Mouse (Mus musculus) spleen, adult 2 months (tissue): ENCODE data around the gene Exosc5. TPM values are rescaled to one million over a fixed set of nuclear protein-coding genes. Genes with fewer than 3 reads are reported as not detected.

Experiments
- DNase-seq, 2 experiments: peaks; one replicate each; pipeline versions ENCODE4 v3.0.0 to v3.0.0-alpha.2; 2012 to 2021; ENCODE audit warnings: low spot score in 2 of 2, low read depth in 1 of 2
- H3K27ac ChIP-seq: fragments of 200-500 bp; 2 replicates; pipeline ENCODE4 v1.5.1; 2012; ENCODE audit warnings: low read length, inconsistent platforms; ENCODE audit not compliant: insufficient read depth
- H3K27me3 ChIP-seq: fragments of 200-500 bp; 2 replicates; pipeline ENCODE4 v1.6.1; 2012; ENCODE audit warnings: mild to moderate bottlenecking, moderate library complexity, low read length, inconsistent platforms; ENCODE audit not compliant: control insufficient read depth, insufficient read depth
- H3K36me3 ChIP-seq: fragments of 200-500 bp; 2 replicates; pipeline ENCODE4 v1.6.1; 2012; ENCODE audit warnings: mild to moderate bottlenecking, low read length, inconsistent platforms; ENCODE audit not compliant: control insufficient read depth, insufficient read depth
- H3K4me1 ChIP-seq: fragments of 200-500 bp; 2 replicates; pipeline ENCODE4 v1.6.1; 2011; ENCODE audit warnings: inconsistent platforms; ENCODE audit not compliant: control insufficient read depth, insufficient read depth, insufficient read length
- H3K4me3 ChIP-seq: fragments of 200-500 bp; 2 replicates; pipeline ENCODE4 v1.5.1; 2011; ENCODE audit warnings: mild to moderate bottlenecking, inconsistent platforms; ENCODE audit not compliant: insufficient read depth, insufficient read length; ENCODE audit errors: extremely low read depth
- CTCF ChIP-seq: fragments of 200-500 bp; IDR thresholded peaks from 2 replicates; pipeline ENCODE4 v1.5.1; 2011; ENCODE audit warnings: mild to moderate bottlenecking, inconsistent platforms; ENCODE audit not compliant: insufficient read depth, insufficient read length, insufficient replicate concordance; ENCODE audit errors: extremely low read depth
- POLR2A ChIP-seq: fragments of 200-500 bp; IDR thresholded peaks from 2 replicates; pipeline ENCODE4 v1.6.1; 2011; ENCODE audit warnings: low read depth, low read length, inconsistent platforms
- WGBS: fragments of 180-500 bp; shearing (Covaris S2); methylation state at CpG from one replicate; pipeline ENCODE4 v1.1.7; 2018; 5-methylcytosine and 5-hydroxymethylcytosine counted together
- polyA plus RNA-seq: library from polyadenylated mRNA; depleted of rRNA; stranded (reverse); fragments of >200 nt; gene quantifications from 2 replicates; pipeline ENCODE4 v1.2.3, GENCODE M21; 2012; rRNA removed

Gene Exosc5
- polyA plus RNA-seq, result 79.5 and 111 TPM in 2 replicates

DNA sequence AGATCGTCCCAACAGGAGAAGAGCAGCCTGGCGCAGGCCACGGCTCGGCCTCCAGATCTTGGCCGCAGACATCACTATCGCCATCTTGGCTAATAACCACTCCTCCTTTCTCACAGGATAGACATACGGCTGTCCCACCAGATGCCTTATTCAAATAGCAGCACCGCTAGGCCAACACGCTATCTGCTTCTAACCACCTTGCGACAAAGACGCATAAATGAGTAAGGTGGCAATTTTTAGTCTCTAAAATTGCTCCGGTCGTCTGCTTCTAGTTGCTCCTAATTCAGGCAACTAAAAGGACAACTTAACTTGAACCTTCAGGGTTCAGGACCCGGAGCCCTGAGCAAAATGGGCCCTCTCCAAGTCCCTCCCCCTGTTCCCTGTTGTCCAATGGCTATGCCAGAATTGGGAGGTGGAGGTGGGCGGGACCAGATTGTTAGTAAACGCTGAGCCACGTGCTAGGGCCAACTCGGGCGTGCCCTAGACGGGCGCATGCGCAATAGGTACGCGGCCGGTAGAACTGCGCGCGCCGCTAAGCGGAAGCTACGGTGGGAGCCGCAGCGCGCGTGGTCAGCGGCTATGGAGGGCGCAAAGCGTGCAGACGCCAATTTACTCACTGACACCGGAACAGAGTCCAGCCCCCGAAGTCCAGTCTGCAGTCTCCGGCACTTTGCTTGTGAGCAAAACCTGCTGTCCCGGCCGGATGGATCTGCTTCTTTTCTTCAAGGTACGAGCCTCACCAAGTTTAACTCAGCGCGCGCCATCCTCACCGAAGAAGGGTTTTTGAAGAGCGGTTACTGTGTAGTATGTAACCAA, at the start of gene Exosc5, which contains the start of gene Bckdha:
Exosc5 (plus strand) TSS at position 508 of the 816 bp plus-strand sequence.
Bckdha (minus strand) TSS at position 325 of the 816 bp plus-strand sequence.
- Histone ChIP-seq H3K36me3 (peaks cover 6% of the 10 kb centered on the region), H3K4me1 (peaks cover 4% of the 10 kb centered on the region; the same call in 1 of the 2 replicates), H3K27ac (peak within 1 kb of the TSS; percentile 79), H3K27me3 (no peaks in the 10 kb centered on the region), H3K4me3 (peak within 1 kb of the TSS; percentile 92)
- TF ChIP-seq CTCF, result no peak
- TF ChIP-seq POLR2A, result peak; percentile 48; the same call in 1 of the 2 replicates
- DNase-seq, result peak; percentile 99 to 100
- under 1% methylated on average over 50 of the region's 50 CpGs for WGBS

DNA sequence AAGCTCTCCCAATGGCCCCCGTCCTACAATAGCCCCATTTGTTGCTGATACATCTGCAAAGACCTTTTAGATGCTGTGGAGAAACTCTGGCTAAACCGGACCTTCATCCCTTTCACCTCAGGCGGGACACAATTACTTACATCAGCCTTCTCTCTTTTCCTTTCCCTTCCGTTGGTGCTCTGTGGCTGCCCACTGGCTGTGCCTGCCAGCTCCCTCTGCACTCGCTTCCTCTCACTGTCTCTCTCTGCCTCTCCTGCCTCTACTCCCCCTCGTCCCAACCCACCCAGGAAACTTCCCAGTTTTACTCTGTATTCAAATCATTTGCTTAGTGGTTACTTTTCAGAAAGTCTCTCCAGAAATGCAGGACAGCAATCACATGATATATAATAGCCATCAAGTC, 48.9 kb upstream of the Exosc5 start:
- Histone ChIP-seq H3K27ac (no peak overlapping the region), H3K4me3 (no peak overlapping the region), H3K27me3 (no peaks in the 10 kb centered on the region), H3K4me1 (peaks cover 8% of the 10 kb centered on the region), H3K36me3 (no peaks in the 10 kb centered on the region)
- WGBS, result 44% methylated on average over 6 of the region's 6 CpGs
- DNase-seq, result peak in 1 of 2 experiments; percentile 2
- no peak for TF ChIP-seq POLR2A
- TF ChIP-seq CTCF, result no peak

DNA sequence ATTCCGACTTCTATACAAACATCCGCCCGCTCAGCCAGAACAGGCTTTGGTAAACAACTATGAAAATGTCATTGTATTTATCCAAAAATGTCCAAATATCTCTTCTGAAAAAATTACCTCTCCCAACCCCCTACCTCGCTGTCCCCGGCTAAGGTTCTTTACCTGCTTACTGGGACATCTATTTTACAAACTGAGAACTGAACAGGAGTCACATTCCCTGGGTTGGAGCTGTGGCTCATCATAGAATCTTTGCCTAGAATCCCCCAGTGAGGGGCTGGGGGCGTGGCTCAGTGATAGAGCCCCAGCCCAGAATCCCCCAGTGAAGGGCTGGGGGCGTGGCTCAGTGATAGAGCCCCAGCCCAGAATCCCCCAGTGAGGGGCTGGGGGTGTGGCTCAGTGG, 47.5 kb upstream of the Exosc5 start:
- no peaks in the 10 kb centered on the region for H3K27me3 ChIP-seq
- no peak for DNase-seq
- H3K4me3 ChIP-seq, result no peak overlapping the region
- TF ChIP-seq CTCF (no peak), POLR2A (no peak)
- H3K4me1 ChIP-seq, result peaks cover 8% of the 10 kb centered on the region
- H3K36me3 ChIP-seq, result no peaks in the 10 kb centered on the region
- no peak overlapping the region for H3K27ac ChIP-seq
- WGBS, result 81% methylated on average over 7 of the region's 7 CpGs

DNA sequence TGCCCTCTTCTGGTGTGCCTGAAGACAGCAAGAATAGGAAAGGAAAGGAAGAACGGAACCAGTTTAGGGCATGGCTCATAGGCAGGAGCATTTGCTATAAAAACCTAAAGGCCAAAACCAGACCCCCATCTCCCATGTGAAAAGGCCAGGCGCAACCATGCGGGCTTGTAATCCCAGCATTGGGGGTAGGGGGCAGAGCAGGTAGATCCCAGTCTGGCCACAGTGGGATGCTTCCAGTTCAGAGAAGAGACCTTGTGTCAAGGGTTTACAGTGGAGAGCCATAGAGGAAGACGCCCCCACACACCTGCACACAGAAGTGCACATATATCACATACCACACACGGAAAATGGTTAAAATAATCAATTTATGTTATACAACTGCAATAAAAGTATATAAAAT, 44.9 kb upstream of the Exosc5 start:
- no peak for DNase-seq
- TF ChIP-seq POLR2A (no peak), CTCF (no peak)
- Histone ChIP-seq H3K36me3 (no peaks in the 10 kb centered on the region), H3K4me3 (no peak overlapping the region), H3K4me1 (no peaks in the 10 kb centered on the region), H3K27ac (no peak overlapping the region), H3K27me3 (no peaks in the 10 kb centered on the region)
- 95% methylated on average over 5 of the region's 5 CpGs for WGBS

GRCm38 (mm10) chr7:25614831-25615705, 43.9 kb upstream of the Exosc5 start:
- no peaks in the 10 kb centered on the region for H3K36me3 ChIP-seq
- no peak overlapping the region for H3K27ac ChIP-seq
- peak in 1 of 2 experiments; percentile 3 for DNase-seq
- TF ChIP-seq POLR2A, result no peak
- TF ChIP-seq CTCF, result no peak
- no peak overlapping the region for H3K4me3 ChIP-seq
- WGBS, result 90% methylated on average over 21 of the region's 21 CpGs
- peaks cover 3% of the 10 kb centered on the region; the same call in 1 of the 2 replicates for H3K4me1 ChIP-seq
- H3K27me3 ChIP-seq, result no peaks in the 10 kb centered on the region

- no peaks in the 10 kb centered on the region for H3K27me3 ChIP-seq
- no peaks in the 10 kb centered on the region for H3K36me3 ChIP-seq
- no peak within 1 kb of the TSS for H3K27ac ChIP-seq
- no peak within 1 kb of the TSS for H3K4me3 ChIP-seq
- TF ChIP-seq CTCF, result no peak
- TF ChIP-seq POLR2A, result no peak
- H3K4me1 ChIP-seq, result peaks cover 4% of the 10 kb centered on the region; the same call in 1 of the 2 replicates
- peak in 1 of 2 experiments; percentile 2 for DNase-seq
- WGBS, result 81% methylated on average over 5 of the region's 5 CpGs
These were observed 43.3 kb upstream of the Exosc5 start, which contains the start of gene Erich4 for GRCm38 (mm10) chr7:25615706-25616011. Erich4 (minus strand) TSS chr7:25615892.
